Comparison of ENCODE assay signal across 19 mouse cellular contexts in genomic region chr17:48453489-48453888, GRCm38 (mm10). TPM values are rescaled to one million over a fixed set of nuclear protein-coding genes. Genes with fewer than 3 reads are reported as not detected.
DNase-seq lines count a peak whose midpoint lies in the region; ATAC-seq and TF ChIP-seq lines count a peak whose summit lies in the region.
"Had no signal": no experiment of that assay in that cellular context is flagged by ENCODE, and none has a peak within 500 bp of the region (broad histone marks: within the 10 kb centered on the region; RNA-seq: fewer than 3 reads in every experiment).

No protein-coding gene starts in this region.

- 84% methylated on average over 7 of the region's 7 CpGs for WGBS in forebrain, postnatal 0 days
- WGBS in forebrain, embryonic 15.5 days: 79% methylated on average over 7 of the region's 7 CpGs
- 73% methylated on average over 7 of the region's 7 CpGs for WGBS in liver, embryonic 11.5 days
- WGBS in liver, embryonic 14.5 days (ENCODE audit: insufficient replicate concordance): 62% methylated on average over 7 of the region's 7 CpGs

- TF ChIP-seq CTCF in forebrain, postnatal 0 days (IDR thresholded peaks at IDR 0.05; ENCODE audit: low read depth): peak; percentile 30; the same call in 1 of the 2 replicates
- peak; percentile 18; the same call in 1 of the 2 replicates for TF ChIP-seq CTCF in E14TG2a.4 (conservative IDR thresholded peaks at IDR 0.05; ENCODE audit: low read length)
- TF ChIP-seq CTCF in liver, embryonic 14.5 days (IDR thresholded peaks at IDR 0.05; ENCODE audit: low read depth): peak; percentile 75

- H3K9me3 ChIP-seq in forebrain, postnatal 0 days (ENCODE audit: low read length): no peaks in the 10 kb centered on the region
- H3K9me3 ChIP-seq in forebrain, embryonic 15.5 days: no peaks in the 10 kb centered on the region
- no peaks in the 10 kb centered on the region for H3K9me3 ChIP-seq in liver, embryonic 11.5 days (ENCODE audit: control insufficient read depth, low read length)
- H3K9me3 ChIP-seq in E14TG2a.4 (ENCODE audit: low read length): no peaks in the 10 kb centered on the region
- no peaks in the 10 kb centered on the region for H3K9me3 ChIP-seq in liver, embryonic 14.5 days (ENCODE audit: control insufficient read depth, low read length)
- H3K9me3 ChIP-seq: forebrain, embryonic 13.5 days; stomach, embryonic 15.5 days had no signal

- DNase-seq in forebrain, postnatal 0 days: no peak
- peak; percentile 60 for DNase-seq in liver
- DNase-seq in liver, embryonic 11.5 days (ENCODE audit: low spot score): no peak
- DNase-seq in liver, embryonic 14.5 days (ENCODE audit: low read depth in 3 of 3, low spot score in 3 of 3): no peak
- no peak for DNase-seq in natural killer cell, adult 2 months (ENCODE audit: low spot score in 2 of 2)
- no peak for DNase-seq in left cerebral cortex, adult 9 months (ENCODE audit: low spot score in 2 of 2)
- DNase-seq: adrenal gland, postnatal 25 days; cerebellum, postnatal 10 days; embryo, embryonic 11 days; kidney, postnatal 25 days; right cerebral cortex, postnatal 4 days had no signal

- no peak overlapping the region for H3K27ac ChIP-seq in forebrain, postnatal 0 days (ENCODE audit: low read depth, low read length)
- H3K27ac ChIP-seq in forebrain, embryonic 15.5 days (replicated peaks): no peak overlapping the region
- no peak overlapping the region for H3K27ac ChIP-seq in liver, embryonic 11.5 days (ENCODE audit: low read depth, low read length)
- H3K27ac ChIP-seq in liver, embryonic 14.5 days: peak overlapping the region; percentile 9
- H3K27ac ChIP-seq: forebrain, embryonic 13.5 days had no signal

- no peak for TF ChIP-seq EP300 in liver, embryonic 14.5 days (IDR thresholded peaks at IDR 0.05; ENCODE audit: low read depth)

- H3K4me2 ChIP-seq in forebrain, postnatal 0 days (ENCODE audit: low read depth): no peak overlapping the region
- H3K4me2 ChIP-seq in forebrain, embryonic 15.5 days (replicated peaks): no peak overlapping the region
- no peak overlapping the region for H3K4me2 ChIP-seq in liver, embryonic 11.5 days
- H3K4me2 ChIP-seq in liver, embryonic 14.5 days (ENCODE audit: low read depth): no peak overlapping the region
- H3K4me2 ChIP-seq: forebrain, embryonic 13.5 days had no signal

- H3K4me3 ChIP-seq in forebrain, postnatal 0 days (ENCODE audit: low read depth, low read length): no peak overlapping the region
- H3K4me3 ChIP-seq in forebrain, embryonic 15.5 days: no peak overlapping the region
- no peak overlapping the region for H3K4me3 ChIP-seq in liver, embryonic 11.5 days (ENCODE audit: low read depth, low read length)
- H3K4me3 ChIP-seq in E14TG2a.4 (replicated peaks; ENCODE audit: low read length): no peak overlapping the region
- H3K4me3 ChIP-seq in liver, embryonic 14.5 days (ENCODE audit: insufficient read depth in 1 of 2, low read depth in 2 of 2, low read length in 2 of 2): no peak overlapping the region
- H3K4me3 ChIP-seq: forebrain, embryonic 13.5 days had no signal

- H3K9ac ChIP-seq in forebrain, postnatal 0 days: no peak overlapping the region
- H3K9ac ChIP-seq in forebrain, embryonic 15.5 days (replicated peaks): no peak overlapping the region
- no peak overlapping the region for H3K9ac ChIP-seq in liver, embryonic 11.5 days (ENCODE audit: low read depth, low read length)
- H3K9ac ChIP-seq in liver, embryonic 14.5 days (replicated peaks): no peak overlapping the region
- H3K9ac ChIP-seq: forebrain, embryonic 13.5 days; stomach, embryonic 15.5 days had no signal

- H3K27me3 ChIP-seq in forebrain, postnatal 0 days (ENCODE audit: insufficient read depth, low read length): no peaks in the 10 kb centered on the region
- H3K27me3 ChIP-seq in forebrain, embryonic 15.5 days: no peaks in the 10 kb centered on the region
- no peaks in the 10 kb centered on the region for H3K27me3 ChIP-seq in liver, embryonic 11.5 days (replicated peaks; ENCODE audit: control insufficient read depth, insufficient read depth, low read length)
- peaks cover 19% of the 10 kb centered on the region for H3K27me3 ChIP-seq in E14TG2a.4 (ENCODE audit: insufficient read depth, low read length)
- no peaks in the 10 kb centered on the region for H3K27me3 ChIP-seq in liver, embryonic 14.5 days (ENCODE audit: control insufficient read depth, insufficient read depth, low read length)
- H3K27me3 ChIP-seq: forebrain, embryonic 13.5 days; stomach, embryonic 15.5 days had no signal

- no peaks in the 10 kb centered on the region for H3K36me3 ChIP-seq in forebrain, postnatal 0 days (ENCODE audit: insufficient read depth)
- no peaks in the 10 kb centered on the region for H3K36me3 ChIP-seq in forebrain, embryonic 15.5 days
- H3K36me3 ChIP-seq in liver, embryonic 11.5 days (ENCODE audit: control insufficient read depth, insufficient read depth, low read length): no peaks in the 10 kb centered on the region
- no peaks in the 10 kb centered on the region for H3K36me3 ChIP-seq in E14TG2a.4 (ENCODE audit: insufficient read depth, low read length)
- peaks cover 13% of the 10 kb centered on the region for H3K36me3 ChIP-seq in liver, embryonic 14.5 days (replicated peaks; ENCODE audit: control insufficient read depth, insufficient read depth, low read depth)
- H3K36me3 ChIP-seq: stomach, embryonic 15.5 days had no signal

- H3K4me1 ChIP-seq in forebrain, postnatal 0 days (ENCODE audit: insufficient read depth): no peaks in the 10 kb centered on the region
- peaks cover 5% of the 10 kb centered on the region; the same call in 1 of the 2 replicates for H3K4me1 ChIP-seq in forebrain, embryonic 15.5 days
- peaks cover 29% of the 10 kb centered on the region for H3K4me1 ChIP-seq in liver, embryonic 11.5 days (replicated peaks; ENCODE audit: control insufficient read depth, insufficient read depth, low read length)
- peaks cover 61% of the 10 kb centered on the region for H3K4me1 ChIP-seq in E14TG2a.4 (replicated peaks; ENCODE audit: low read depth, low read length)
- H3K4me1 ChIP-seq in liver, embryonic 14.5 days (replicated peaks; ENCODE audit: control insufficient read depth in 2 of 2, insufficient read depth in 2 of 2, low read length in 1 of 2): peaks cover 44 to 65% of the 10 kb centered on the region in 2 experiments

- ATAC-seq in forebrain, postnatal 0 days: no peak
- no peak for ATAC-seq in forebrain, embryonic 15.5 days (replicated peaks)
- ATAC-seq in liver, embryonic 11.5 days (replicated peaks; ENCODE audit: low FRiP score): no peak
- ATAC-seq in liver, embryonic 14.5 days (ENCODE audit: insufficient read depth): no peak
- ATAC-seq: forebrain, embryonic 13.5 days had no signal

RNA-seq across cellular contexts. Expression of gene Unc5cl, which starts 1.2 kb away (rescaled TPM):
- not detected in 2 replicates for total RNA-seq in forebrain, postnatal 0 days (2014; rRNA removed)
- 0.14 and 0.56 TPM in 2 replicates for polyA plus RNA-seq in forebrain, postnatal 0 days (2015; fragmentation: Nextera tagmentation; extraction: Ambion mirVana)
- polyA plus RNA-seq in forebrain, embryonic 15.5 days (2015; fragmentation: Nextera tagmentation; extraction: Ambion mirVana): 0.17 and 0.24 TPM in 2 replicates
- 1.0 and 2.0 TPM in 2 replicates for polyA plus RNA-seq in liver, embryonic 11.5 days (2014; fragmentation: Nextera tagmentation; extraction: Ambion mirVana)
- polyA plus RNA-seq in liver, embryonic 14.5 days (2012; rRNA removed): 4.8 and 5.8 TPM in 2 replicates
- 3.0 and 4.2 TPM in 2 replicates for polyA plus RNA-seq in liver, embryonic 14.5 days (2014; fragmentation: Nextera tagmentation; extraction: Ambion mirVana)
- total RNA-seq: adrenal gland, postnatal 25 days; gastrocnemius, adult 8-10 months had no signal

RNA-seq across cellular contexts. Expression of gene Tspo2, which starts 2.2 kb away (rescaled TPM):
- total RNA-seq in forebrain, postnatal 0 days (2014; rRNA removed): 0.31 TPM in 1 of 2 replicates, not detected in the other
- 0.47 and 0.82 TPM in 2 replicates for polyA plus RNA-seq in forebrain, postnatal 0 days (2015; fragmentation: Nextera tagmentation; extraction: Ambion mirVana)
- 2.3 and 2.8 TPM in 2 replicates for polyA plus RNA-seq in forebrain, embryonic 15.5 days (2015; fragmentation: Nextera tagmentation; extraction: Ambion mirVana)
- polyA plus RNA-seq in liver, embryonic 11.5 days (2014; fragmentation: Nextera tagmentation; extraction: Ambion mirVana): 68.1 and 68.7 TPM in 2 replicates
- 169 and 210 TPM in 2 replicates for polyA plus RNA-seq in liver, embryonic 14.5 days (2012; rRNA removed)
- polyA plus RNA-seq in liver, embryonic 14.5 days (2014; fragmentation: Nextera tagmentation; extraction: Ambion mirVana): 168 and 176 TPM in 2 replicates
- total RNA-seq: adrenal gland, postnatal 25 days; gastrocnemius, adult 8-10 months; left cerebral cortex, postnatal 25 days had no signal

RNA-seq across cellular contexts. Expression of gene Apobec2, which starts 20.8 kb away (rescaled TPM):
- 0.43 and 1.1 TPM in 2 replicates for total RNA-seq in forebrain, postnatal 0 days (2014; rRNA removed)
- 0.23 and 0.50 TPM in 2 replicates for polyA plus RNA-seq in forebrain, postnatal 0 days (2015; fragmentation: Nextera tagmentation; extraction: Ambion mirVana)
- 0.19 and 0.73 TPM in 2 replicates for polyA plus RNA-seq in forebrain, embryonic 15.5 days (2015; fragmentation: Nextera tagmentation; extraction: Ambion mirVana)
- polyA plus RNA-seq in liver, embryonic 11.5 days (2014; fragmentation: Nextera tagmentation; extraction: Ambion mirVana): 2.5 and 3.0 TPM in 2 replicates
- polyA plus RNA-seq in liver, embryonic 14.5 days (2012; rRNA removed): 0.12 and 0.27 TPM in 2 replicates
- polyA plus RNA-seq in liver, embryonic 14.5 days (2014; fragmentation: Nextera tagmentation; extraction: Ambion mirVana): 0.36 and 0.48 TPM in 2 replicates
- total RNA-seq: left cerebral cortex, postnatal 25 days; megakaryocyte progenitor cell, adult 5-6 weeks; monocyte, adult 5-6 weeks had no signal

RNA-seq across cellular contexts. Expression of gene Oard1, which starts 43.7 kb away (rescaled TPM):
- 18.7 and 21.0 TPM in 2 replicates for total RNA-seq in forebrain, postnatal 0 days (2014; rRNA removed)
- polyA plus RNA-seq in forebrain, postnatal 0 days (2015; fragmentation: Nextera tagmentation; extraction: Ambion mirVana): 36.0 and 40.0 TPM in 2 replicates
- 59.0 and 60.7 TPM in 2 replicates for polyA plus RNA-seq in forebrain, embryonic 15.5 days (2015; fragmentation: Nextera tagmentation; extraction: Ambion mirVana)
- 76.8 and 80.2 TPM in 2 replicates for polyA plus RNA-seq in liver, embryonic 11.5 days (2014; fragmentation: Nextera tagmentation; extraction: Ambion mirVana)
- 16.6 and 28.2 TPM in 2 replicates for polyA plus RNA-seq in liver, embryonic 14.5 days (2012; rRNA removed)
- 51.1 and 52.4 TPM in 2 replicates for polyA plus RNA-seq in liver, embryonic 14.5 days (2014; fragmentation: Nextera tagmentation; extraction: Ambion mirVana)

RNA-seq across cellular contexts. Expression of gene Nfya, which starts 43.8 kb away (rescaled TPM):
- 25.2 and 35.0 TPM in 2 replicates for total RNA-seq in forebrain, postnatal 0 days (2014; rRNA removed)
- polyA plus RNA-seq in forebrain, postnatal 0 days (2015; fragmentation: Nextera tagmentation; extraction: Ambion mirVana): 6.3 and 6.6 TPM in 2 replicates
- 17.6 and 18.9 TPM in 2 replicates for polyA plus RNA-seq in forebrain, embryonic 15.5 days (2015; fragmentation: Nextera tagmentation; extraction: Ambion mirVana)
- polyA plus RNA-seq in liver, embryonic 11.5 days (2014; fragmentation: Nextera tagmentation; extraction: Ambion mirVana): 18.7 and 20.4 TPM in 2 replicates
- polyA plus RNA-seq in liver, embryonic 14.5 days (2012; rRNA removed): 31.6 and 32.7 TPM in 2 replicates
- 6.9 and 8.2 TPM in 2 replicates for polyA plus RNA-seq in liver, embryonic 14.5 days (2014; fragmentation: Nextera tagmentation; extraction: Ambion mirVana)

Comparison
In these comparisons a context has a peak if more than half of its experiments do, and no peak if none do; other contexts are left out.
1. CTCF ChIP-seq: peak in every context shown above with its lines; median percentile 75 in liver, embryonic 14.5 days; 30 in forebrain, postnatal 0 days; 18 in E14TG2a.4.
2. RNA of gene Tspo2, which starts 2.2 kb away (polyA plus RNA-seq): 168 to 210 TPM in liver, embryonic 14.5 days and 68.1 to 68.7 TPM in liver, embryonic 11.5 days; 2.3 to 2.8 TPM in forebrain, embryonic 15.5 days and 0.47 to 0.82 TPM in forebrain, postnatal 0 days; every median in the first group is over 10 times any median in the second.